Mouse (Mus musculus) stomach, embryonic 16.5 days (tissue): ENCODE measurements around the gene Ammecr1. TPM values are rescaled to one million over a fixed set of nuclear protein-coding genes. Genes with fewer than 3 reads are reported as not detected.

Source experiments
- ATAC-seq: fragments of 200-750 bp; cut with Nextera tagmentation; 2 replicates; pipeline ENCODE4 v1.8.0; 2017; ENCODE audit warnings: moderate number of reproducible peaks, moderate TSS enrichment; ENCODE audit not compliant: insufficient read depth, low FRiP score
- H3K27ac ChIP-seq: fragments of 300-500 bp; sonication (generic); 2 replicates; pipeline ENCODE4 v1.5.1; 2014; ENCODE audit warnings: low read length
- H3K27me3 ChIP-seq: fragments of 300-500 bp; sonication (generic); 2 replicates; pipeline ENCODE4 v1.6.1; 2014; ENCODE audit warnings: low read length, control low read depth, mixed read lengths; ENCODE audit not compliant: control insufficient read depth, insufficient read depth
- H3K36me3 ChIP-seq: fragments of 300-500 bp; sonication (generic); 2 replicates; pipeline ENCODE4 v1.6.1; 2014; ENCODE audit warnings: low read length; ENCODE audit not compliant: control insufficient read depth, insufficient read depth
- H3K4me1 ChIP-seq: fragments of 300-500 bp; sonication (generic); 2 replicates; pipeline ENCODE4 v1.6.1; 2014; ENCODE audit warnings: low read length, control low read depth, mixed read lengths; ENCODE audit not compliant: control insufficient read depth, insufficient read depth
- H3K4me2 ChIP-seq: fragments of 300-500 bp; sonication (generic); 2 replicates; pipeline ENCODE4 v1.6.1; 2014; ENCODE audit warnings: low read depth, low read length, mixed read lengths
- H3K4me3 ChIP-seq: fragments of 300-500 bp; sonication (generic); replicated peaks from 2 replicates; pipeline ENCODE4 v1.5.1; 2014; ENCODE audit warnings: mild to moderate bottlenecking, low read length
- H3K9ac ChIP-seq: fragments of 300-500 bp; sonication (generic); 2 replicates; pipeline ENCODE4 v1.6.1; 2014; ENCODE audit warnings: low read length
- H3K9me3 ChIP-seq: fragments of 300-500 bp; sonication (generic); replicated peaks from 2 replicates; pipeline ENCODE4 v1.6.1; 2016; ENCODE audit warnings: low read length, control low read depth; ENCODE audit not compliant: control insufficient read depth
- WGBS: fragments of 180-500 bp; shearing (Covaris S2); extraction: QIAGEN DNeasy Blood & Tissue Kit; methylation state at CpG from one replicate; pipeline ENCODE4 v1.1.7; 2014; 5-methylcytosine and 5-hydroxymethylcytosine counted together
- polyA plus RNA-seq: library from polyadenylated mRNA; unstranded; fragments of >200 nt; fragmentation: Nextera tagmentation; extraction: Ambion mirVana; gene quantifications from 2 replicates; pipeline ENCODE4 v1.2.1, GENCODE M21; 2015

Gene Ammecr1
- polyA plus RNA-seq, 1 experiment from 2014 or later, result 9.8 TPM

- WGBS, result 88% methylated on average over 7 of the region's 7 CpGs
- H3K4me3 ChIP-seq, result no peak overlapping the region
- H3K9me3 ChIP-seq, result no peaks in the 10 kb centered on the region
- no peak overlapping the region for H3K4me2 ChIP-seq
- H3K27me3 ChIP-seq, result no peaks in the 10 kb centered on the region; the same call in 1 of the 2 replicates
- no peak overlapping the region for H3K9ac ChIP-seq
- no peaks in the 10 kb centered on the region for H3K36me3 ChIP-seq
- no peaks in the 10 kb centered on the region for H3K4me1 ChIP-seq
- ATAC-seq, result no peak
- no peak overlapping the region for H3K27ac ChIP-seq
Observed at GRCm38 (mm10) chrX:142839411-142839810, 127.1 kb downstream of the Ammecr1 start.

- Histone ChIP-seq H3K4me2 (no peak overlapping the region), H3K27me3 (no peaks in the 10 kb centered on the region; the same call in 1 of the 2 replicates), H3K36me3 (no peaks in the 10 kb centered on the region), H3K4me3 (no peak overlapping the region), H3K9ac (no peak overlapping the region), H3K27ac (no peak overlapping the region), H3K9me3 (no peaks in the 10 kb centered on the region), H3K4me1 (no peaks in the 10 kb centered on the region)
- 85% methylated on average over 2 of the region's 2 CpGs for WGBS
- no peak for ATAC-seq
Observed at GRCm38 (mm10) chrX:142838841-142839240, 127.7 kb downstream of the Ammecr1 start.

- Histone ChIP-seq H3K4me2 (no peak overlapping the region), H3K27ac (no peak overlapping the region), H3K27me3 (no peaks in the 10 kb centered on the region; the same call in 1 of the 2 replicates), H3K9me3 (no peaks in the 10 kb centered on the region), H3K4me3 (no peak overlapping the region), H3K9ac (no peak overlapping the region), H3K4me1 (no peaks in the 10 kb centered on the region), H3K36me3 (no peaks in the 10 kb centered on the region)
- no peak for ATAC-seq
- whole genome bisulfite sequencing, result 84% methylated on average over 3 of the region's 3 CpGs
Observed at GRCm38 (mm10) chrX:142837316-142837715, 129.2 kb downstream of the Ammecr1 start.

GRCm38 (mm10) chrX:142836399-142836798 is 130.1 kb downstream of the Ammecr1 start:
- Histone ChIP-seq H3K9ac (no peak overlapping the region), H3K4me2 (no peak overlapping the region), H3K4me1 (no peaks in the 10 kb centered on the region), H3K4me3 (no peak overlapping the region), H3K9me3 (no peaks in the 10 kb centered on the region), H3K27me3 (no peaks in the 10 kb centered on the region; the same call in 1 of the 2 replicates), H3K36me3 (no peaks in the 10 kb centered on the region), H3K27ac (no peak overlapping the region)
- 79% methylated on average over 7 of the region's 7 CpGs for WGBS
- no peak for ATAC-seq

- no peak overlapping the region for H3K27ac ChIP-seq
- no peaks in the 10 kb centered on the region; the same call in 1 of the 2 replicates for H3K27me3 ChIP-seq
- H3K4me1 ChIP-seq, result no peaks in the 10 kb centered on the region
- no peak overlapping the region for H3K4me3 ChIP-seq
- H3K9me3 ChIP-seq, result no peaks in the 10 kb centered on the region
- no peak overlapping the region for H3K4me2 ChIP-seq
- H3K9ac ChIP-seq, result no peak overlapping the region
- ATAC-seq, result no peak
- no peaks in the 10 kb centered on the region for H3K36me3 ChIP-seq
- 91% methylated on average over 6 of the region's 6 CpGs for WGBS
Observed at GRCm38 (mm10) chrX:142834807-142835206, 131.7 kb downstream of the Ammecr1 start.

GRCm38 (mm10) chrX:142833164-142833796 is 133.2 kb downstream of the Ammecr1 start:
- no peaks in the 10 kb centered on the region; the same call in 1 of the 2 replicates for H3K27me3 ChIP-seq
- WGBS, result 74% methylated on average over 13 of the region's 13 CpGs
- ATAC-seq, result no peak

GRCm38 (mm10) chrX:142832221-142832620 is 134.3 kb downstream of the Ammecr1 start:
- Histone ChIP-seq H3K27me3 (no peaks in the 10 kb centered on the region), H3K27ac (no peak overlapping the region), H3K9me3 (no peaks in the 10 kb centered on the region), H3K4me2 (no peak overlapping the region), H3K4me1 (0 out of 2 replicates have a peak, but pooled peaks cover 2% of the 10 kb centered on the region), H3K36me3 (no peaks in the 10 kb centered on the region), H3K9ac (no peak overlapping the region), H3K4me3 (no peak overlapping the region)
- WGBS, result 69% methylated on average over 3 of the region's 3 CpGs
- no peak for ATAC-seq

More at GRCm38 (mm10) chrX:142833164-142833796, 133.2 kb downstream of the Ammecr1 start:
- Histone ChIP-seq H3K4me1 (0 out of 2 replicates have a peak, but pooled peaks cover 1% of the 10 kb centered on the region), H3K9me3 (no peaks in the 10 kb centered on the region), H3K4me2 (no peak overlapping the region), H3K9ac (no peak overlapping the region), H3K36me3 (no peaks in the 10 kb centered on the region), H3K27ac (no peak overlapping the region), H3K4me3 (no peak overlapping the region)

GRCm38 (mm10) chrX:142830572-142830971 is 136.0 kb downstream of the Ammecr1 start:
- H3K4me2 ChIP-seq, result no peak overlapping the region
- H3K4me1 ChIP-seq, result 0 out of 2 replicates have a peak, but pooled peaks cover 2% of the 10 kb centered on the region
- no peak overlapping the region for H3K9ac ChIP-seq
- no peaks in the 10 kb centered on the region for H3K36me3 ChIP-seq
- no peak for ATAC-seq
- 93% methylated on average over 6 of the region's 6 CpGs for WGBS
- no peak overlapping the region for H3K27ac ChIP-seq
- no peaks in the 10 kb centered on the region for H3K27me3 ChIP-seq
- no peaks in the 10 kb centered on the region for H3K9me3 ChIP-seq
- H3K4me3 ChIP-seq, result no peak overlapping the region

- ATAC-seq, result peak; percentile 17; the same call in 1 of the 2 replicates
- whole genome bisulfite sequencing, result 81% methylated on average over 12 of the region's 12 CpGs
- no peaks in the 10 kb centered on the region for H3K9me3 ChIP-seq
- H3K4me3 ChIP-seq, result no peak overlapping the region
- H3K9ac ChIP-seq, result no peak overlapping the region
- no peaks in the 10 kb centered on the region for H3K27me3 ChIP-seq
- no peak overlapping the region for H3K4me2 ChIP-seq
- H3K27ac ChIP-seq, result no peak overlapping the region
- H3K36me3 ChIP-seq, result no peaks in the 10 kb centered on the region
- H3K4me1 ChIP-seq, result 0 out of 2 replicates have a peak, but pooled peaks cover 2% of the 10 kb centered on the region
Observed at GRCm38 (mm10) chrX:142829866-142830470, 136.6 kb downstream of the Ammecr1 start.
